Mouse (Mus musculus) spleen, adult 2 months (tissue): Measurements from ENCODE around the gene Timd4. TPM values are rescaled to one million over a fixed set of nuclear protein-coding genes. Genes with fewer than 3 reads are reported as not detected.

Experiments
- DNase-seq, 2 experiments: peaks; one replicate each; pipeline versions ENCODE4 v3.0.0 to v3.0.0-alpha.2; 2012 to 2021; ENCODE audit warnings: low spot score in 2 of 2, low read depth in 1 of 2
- H3K27ac ChIP-seq: fragments of 200-500 bp; 2 replicates; pipeline ENCODE4 v1.5.1; 2012; ENCODE audit warnings: low read length, inconsistent platforms; ENCODE audit not compliant: insufficient read depth
- H3K27me3 ChIP-seq: fragments of 200-500 bp; 2 replicates; pipeline ENCODE4 v1.6.1; 2012; ENCODE audit warnings: mild to moderate bottlenecking, moderate library complexity, low read length, inconsistent platforms; ENCODE audit not compliant: control insufficient read depth, insufficient read depth
- H3K36me3 ChIP-seq: fragments of 200-500 bp; 2 replicates; pipeline ENCODE4 v1.6.1; 2012; ENCODE audit warnings: mild to moderate bottlenecking, low read length, inconsistent platforms; ENCODE audit not compliant: control insufficient read depth, insufficient read depth
- H3K4me1 ChIP-seq: fragments of 200-500 bp; 2 replicates; pipeline ENCODE4 v1.6.1; 2011; ENCODE audit warnings: inconsistent platforms; ENCODE audit not compliant: control insufficient read depth, insufficient read depth, insufficient read length
- H3K4me3 ChIP-seq: fragments of 200-500 bp; 2 replicates; pipeline ENCODE4 v1.5.1; 2011; ENCODE audit warnings: mild to moderate bottlenecking, inconsistent platforms; ENCODE audit not compliant: insufficient read depth, insufficient read length; ENCODE audit errors: extremely low read depth
- CTCF ChIP-seq: fragments of 200-500 bp; IDR thresholded peaks from 2 replicates; pipeline ENCODE4 v1.5.1; 2011; ENCODE audit warnings: mild to moderate bottlenecking, inconsistent platforms; ENCODE audit not compliant: insufficient read depth, insufficient read length, insufficient replicate concordance; ENCODE audit errors: extremely low read depth
- POLR2A ChIP-seq: fragments of 200-500 bp; IDR thresholded peaks from 2 replicates; pipeline ENCODE4 v1.6.1; 2011; ENCODE audit warnings: low read depth, low read length, inconsistent platforms
- WGBS: fragments of 180-500 bp; shearing (Covaris S2); methylation state at CpG from one replicate; pipeline ENCODE4 v1.1.7; 2018; 5-methylcytosine and 5-hydroxymethylcytosine counted together
- polyA plus RNA-seq: library from polyadenylated mRNA; depleted of rRNA; stranded (reverse); fragments of >200 nt; gene quantifications from 2 replicates; pipeline ENCODE4 v1.2.3, GENCODE M21; 2012; rRNA removed

Gene Timd4
- 13.5 and 27.3 TPM in 2 replicates for polyA plus RNA-seq

- Histone ChIP-seq H3K36me3 (no peaks in the 10 kb centered on the region), H3K27ac (no peak within 1 kb of the TSS), H3K27me3 (no peaks in the 10 kb centered on the region), H3K4me3 (no peak within 1 kb of the TSS; the same call in 1 of the 2 replicates), H3K4me1 (no peaks in the 10 kb centered on the region)
- TF ChIP-seq POLR2A (no peak), CTCF (no peak)
- 62% methylated on average over 5 of the region's 5 CpGs for WGBS
- DNase-seq, result no peak
Observed at GRCm38 (mm10) chr11:46810511-46810910, at the start of gene Timd4. TSS of gene Timd4 (plus strand) at chr11:46810800.

GRCm38 (mm10) chr11:46776879-46777278, 33.7 kb upstream of the Timd4 start:
- Histone ChIP-seq H3K27me3 (no peaks in the 10 kb centered on the region), H3K27ac (no peak overlapping the region), H3K4me3 (no peak overlapping the region), H3K36me3 (no peaks in the 10 kb centered on the region), H3K4me1 (no peaks in the 10 kb centered on the region)
- TF ChIP-seq CTCF, result no peak
- WGBS, result 59% methylated on average over 3 of the region's 3 CpGs
- DNase-seq, result no peak

- H3K27ac ChIP-seq, result no peak overlapping the region
- TF ChIP-seq POLR2A, result no peak
- no peak for TF ChIP-seq CTCF
- no peaks in the 10 kb centered on the region for H3K4me1 ChIP-seq
- WGBS, result 75% methylated on average over 2 of the region's 2 CpGs
- no peak overlapping the region for H3K4me3 ChIP-seq
- peak in 1 of 2 experiments; percentile 5 for DNase-seq
- H3K36me3 ChIP-seq, result no peaks in the 10 kb centered on the region
- no peaks in the 10 kb centered on the region for H3K27me3 ChIP-seq
Observed at GRCm38 (mm10) chr11:46779811-46780210, 30.8 kb upstream of the Timd4 start.

GRCm38 (mm10) chr11:46804440-46804839, 6.2 kb upstream of the Timd4 start:
- H3K27ac ChIP-seq, result no peak overlapping the region
- WGBS, result 80% methylated on average over 2 of the region's 2 CpGs
- H3K4me3 ChIP-seq, result no peak overlapping the region
- H3K27me3 ChIP-seq, result no peaks in the 10 kb centered on the region
- no peaks in the 10 kb centered on the region for H3K4me1 ChIP-seq
- DNase-seq, result no peak
- TF ChIP-seq POLR2A (no peak), CTCF (no peak)
- H3K36me3 ChIP-seq, result no peaks in the 10 kb centered on the region

GRCm38 (mm10) chr11:46817692-46818091, 7.1 kb downstream of the Timd4 start:
- 83% methylated on average over 5 of the region's 5 CpGs for WGBS
- H3K36me3 ChIP-seq, result no peaks in the 10 kb centered on the region
- H3K4me3 ChIP-seq, result no peak overlapping the region
- H3K4me1 ChIP-seq, result no peaks in the 10 kb centered on the region
- H3K27me3 ChIP-seq, result no peaks in the 10 kb centered on the region
- TF ChIP-seq POLR2A (no peak), CTCF (no peak)
- no peak for DNase-seq
- H3K27ac ChIP-seq, result no peak overlapping the region

GRCm38 (mm10) chr11:46819930-46820329, 9.3 kb downstream of the Timd4 start:
- H3K27me3 ChIP-seq, result no peaks in the 10 kb centered on the region
- WGBS, result 34% methylated on average over 4 of the region's 4 CpGs
- TF ChIP-seq POLR2A, result no peak
- TF ChIP-seq CTCF, result no peak
- no peak overlapping the region for H3K27ac ChIP-seq
- no peaks in the 10 kb centered on the region for H3K36me3 ChIP-seq
- H3K4me1 ChIP-seq, result no peaks in the 10 kb centered on the region
- no peak overlapping the region for H3K4me3 ChIP-seq
- DNase-seq, result no peak

- Histone ChIP-seq H3K36me3 (no peaks in the 10 kb centered on the region), H3K27me3 (no peaks in the 10 kb centered on the region), H3K4me1 (no peaks in the 10 kb centered on the region), H3K27ac (no peak overlapping the region), H3K4me3 (no peak overlapping the region)
- WGBS, result 64% methylated on average over 2 of the region's 2 CpGs
- no peak for DNase-seq
- TF ChIP-seq POLR2A, result no peak
- no peak for TF ChIP-seq CTCF
Observed at GRCm38 (mm10) chr11:46830348-46830747, 19.7 kb downstream of the Timd4 start.
